Mouse (Mus musculus) adrenal gland, postnatal 25 days (tissue): ENCODE results near the gene Lrrc45. TPM values are rescaled to one million over a fixed set of nuclear protein-coding genes. Genes with fewer than 3 reads are reported as not detected.
A peak's percentile ranks its signal among the peaks of the same experiment; 100 is the strongest.
"Not testable (repeated sequence)": the region's sequence is repeated elsewhere in the genome, so short reads cannot be mapped to it uniquely, and the experiment has no call there.

ENCODE experiments used
- DNase-seq: peaks from one replicate; pipeline ENCODE4 v3.0.0; 2021; ENCODE audit warnings: mixed read lengths
- long read RNA-seq: library from polyadenylated mRNA; stranded (forward); transcript quantifications from one replicate; pipeline ENCODE4 v2.0.0, GENCODE M21; 2021
- total RNA-seq: library from RNA; stranded (reverse); gene quantifications from 2 replicates; pipeline ENCODE4 v1.2.3, GENCODE M21; 2021

Lrrc45 gene
- 40.9 and 46.8 TPM in 2 replicates for total RNA-seq
- long read RNA-seq, transcript Lrrc45-201 (18 exons, 2,492 nt) = major isoform, 34 of 79 reads
- long read RNA-seq, partial matches to known transcripts = 4 of 79 reads
- long read RNA-seq, other reads (novel, unspliced or antisense) = 39 of 79 reads

DNA sequence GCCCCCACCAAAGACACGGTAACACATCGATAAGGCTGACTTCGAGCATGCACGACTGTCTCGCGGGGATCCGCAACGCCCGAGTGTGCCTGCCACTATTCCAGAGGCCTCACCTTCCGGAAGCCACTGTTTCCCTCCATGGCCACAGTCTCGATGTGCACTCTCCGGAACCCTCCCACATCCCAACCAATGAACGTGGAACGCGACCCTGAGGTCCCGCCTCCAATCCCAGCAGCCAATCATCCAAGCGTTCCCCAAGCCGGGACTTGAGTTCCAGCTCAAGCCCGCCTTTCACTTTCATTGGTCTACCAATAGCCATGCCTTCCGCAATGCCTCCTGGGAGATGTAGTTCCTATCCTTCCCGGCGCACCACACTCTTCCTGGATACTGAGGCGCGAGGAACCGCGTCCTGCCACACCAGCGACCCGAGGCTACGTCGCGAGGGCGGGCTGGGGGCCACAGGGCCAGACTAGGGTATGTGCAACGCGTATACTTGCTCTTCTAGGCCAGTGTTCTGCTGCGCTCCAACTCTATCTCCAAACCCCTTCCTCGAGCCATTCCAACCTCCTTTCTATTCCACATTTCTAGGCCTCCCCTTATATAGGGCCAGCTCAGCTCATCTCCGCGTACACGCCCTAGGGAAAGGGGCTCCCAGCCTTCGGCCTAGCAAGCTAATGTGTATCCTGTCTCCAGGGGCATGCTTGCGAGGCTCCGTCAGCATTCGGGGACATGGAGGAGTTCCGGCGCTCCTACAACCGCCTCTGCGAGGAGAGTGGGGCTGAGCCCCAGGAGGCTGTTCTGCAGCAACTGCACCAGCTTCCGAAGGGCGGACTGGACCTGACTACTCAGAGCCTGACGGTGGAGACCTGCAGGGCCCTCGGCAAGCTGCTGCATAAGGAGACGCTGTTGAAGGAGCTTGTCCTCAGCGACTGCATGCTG is at the start of gene Lrrc45, which contains the start of gene Cenpx:
Gene Lrrc45, plus strand, starts transcription at position 346 of the 939 bp plus-strand sequence.
Gene Cenpx, minus strand, starts transcription at position 159 of the 939 bp plus-strand sequence.
- peak; percentile 93 for DNase-seq

DNA sequence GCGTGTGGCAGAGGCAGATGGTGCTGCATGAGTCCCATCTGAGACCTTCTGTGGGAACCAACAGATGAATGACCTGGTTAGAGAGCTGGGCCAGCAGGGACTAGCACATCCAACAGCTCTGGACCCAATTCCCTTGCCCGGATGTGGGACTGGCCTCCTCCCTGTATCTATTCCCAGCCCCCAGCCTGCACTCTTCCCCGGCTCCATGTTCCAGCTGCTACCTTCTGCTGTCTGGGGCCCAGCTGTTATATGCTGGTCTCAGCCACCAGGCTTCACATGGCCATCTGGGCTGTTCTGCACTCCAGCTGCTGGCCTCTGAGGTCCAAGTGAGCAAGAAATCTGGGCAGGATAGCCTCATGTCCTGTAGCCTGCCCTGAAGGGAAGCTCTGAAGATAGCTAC is 48.3 kb upstream of the Lrrc45 start:
- DNase-seq = no peak

DNA sequence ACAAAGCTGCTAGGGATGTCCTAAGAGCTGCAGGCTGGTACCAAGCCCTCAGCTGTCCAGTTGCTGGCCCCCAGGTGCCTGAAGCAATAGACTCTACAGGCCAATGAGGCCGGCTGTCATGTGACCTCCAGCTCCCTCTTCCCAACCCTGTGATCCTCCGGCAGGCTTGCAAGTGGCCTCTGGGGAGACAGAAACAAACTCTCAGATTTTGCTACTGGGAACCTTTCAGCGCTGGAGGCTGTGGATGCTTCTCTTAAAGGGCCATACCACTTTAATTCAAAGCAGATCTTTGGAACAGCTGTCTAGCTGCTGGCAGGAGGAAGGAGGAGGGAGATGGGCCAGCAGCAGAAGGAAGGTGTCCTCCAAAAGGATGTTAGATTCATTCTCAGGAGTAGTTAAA is 47.1 kb upstream of the Lrrc45 start:
- no peak for DNase-seq

GRCm38 (mm10) chr11:120672687-120673593 is 40.8 kb upstream of the Lrrc45 start, which contains the start of gene Aspscr1:
TSS of gene Aspscr1 (plus strand) at chr11:120672973.
- peak; percentile 98 for DNase-seq

DNA sequence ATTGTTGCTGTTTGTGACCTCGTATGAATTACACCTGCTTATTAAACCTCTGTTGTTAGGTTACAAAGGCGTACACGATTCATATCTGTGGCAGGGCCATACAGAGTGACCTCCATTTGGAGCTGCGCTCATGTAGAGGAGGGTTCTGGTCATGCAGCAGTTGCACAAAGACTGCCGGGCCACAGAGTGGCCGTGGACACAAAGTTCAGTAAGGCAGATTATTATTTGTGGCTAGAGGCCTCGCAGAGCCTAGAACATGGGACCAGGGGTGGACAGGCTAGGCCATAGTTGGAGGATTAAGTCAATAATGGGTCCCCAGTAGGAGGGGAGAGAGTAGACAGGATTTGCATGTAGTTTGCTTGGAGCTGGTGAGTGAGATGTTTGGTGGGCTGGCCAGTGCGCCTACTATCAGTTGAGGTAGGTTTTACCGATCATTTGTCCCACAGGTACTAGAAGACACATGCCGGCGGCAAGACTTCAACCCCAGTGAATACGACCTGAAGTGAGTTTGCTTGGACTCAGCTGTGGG is 40.1 kb upstream of the Lrrc45 start:
- DNase-seq = no peak

DNA sequence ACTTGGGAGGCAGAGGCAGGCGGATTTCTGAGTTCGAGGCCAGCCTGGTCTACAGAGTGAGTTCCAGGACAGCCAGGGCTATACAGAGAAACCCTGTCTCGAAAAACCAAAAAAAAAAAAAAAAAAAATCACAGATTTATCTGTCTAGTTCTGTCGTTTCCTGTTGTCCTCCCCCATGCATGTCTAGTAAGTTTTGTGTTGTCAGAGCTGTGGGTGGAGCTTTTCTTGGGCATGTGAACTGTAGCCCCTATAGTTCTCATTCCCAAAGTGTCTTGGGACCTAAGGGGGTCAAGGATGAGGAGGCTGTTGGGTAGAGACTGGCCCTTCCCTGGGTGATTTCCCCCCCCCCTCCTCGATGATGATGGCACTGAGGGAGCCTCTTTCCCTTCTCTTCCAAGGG is 37.9 kb upstream of the Lrrc45 start:
- not testable (repeated sequence) for DNase-seq

GRCm38 (mm10) chr11:120676951-120677350 is 36.8 kb upstream of the Lrrc45 start:
- no peak for DNase-seq

DNA sequence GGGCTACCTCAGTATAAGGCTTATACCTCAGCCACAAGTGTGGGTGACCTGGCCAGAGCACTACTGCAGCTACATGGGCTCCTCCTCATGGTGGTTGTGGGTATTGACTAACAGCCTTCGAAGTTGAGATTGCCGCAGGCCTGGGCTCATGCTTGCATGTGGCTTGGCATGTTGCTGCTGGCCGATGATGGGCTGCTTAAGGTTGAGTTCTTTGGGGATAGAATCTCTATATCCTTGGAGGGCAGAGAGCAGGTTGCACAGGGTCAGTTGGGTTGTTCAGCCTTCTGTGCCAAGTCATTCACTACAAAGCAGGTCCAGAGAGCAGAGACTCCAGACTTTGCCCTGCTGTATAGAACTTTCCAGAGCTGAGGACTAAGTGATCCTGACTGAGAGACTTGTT is 33.8 kb upstream of the Lrrc45 start:
- no peak for DNase-seq

DNA sequence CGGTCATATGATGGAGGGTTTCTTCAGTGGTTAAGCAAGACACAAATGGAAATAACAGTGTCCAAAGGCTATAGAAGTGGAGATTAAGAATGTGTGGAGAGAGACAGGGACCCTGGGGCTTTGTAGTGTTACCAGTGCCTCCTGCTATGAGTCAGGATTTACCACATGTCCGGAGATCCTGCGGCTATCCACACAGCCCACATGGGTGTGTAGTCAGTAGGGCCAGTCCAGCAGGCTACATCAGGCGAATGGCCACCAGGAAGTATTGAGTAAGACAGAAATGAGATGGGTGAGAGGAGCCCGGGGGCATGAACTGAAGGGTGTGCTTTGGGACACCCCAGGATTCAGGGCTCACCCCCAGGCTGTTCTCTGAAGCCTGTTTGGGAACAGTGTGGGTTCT is 31.0 kb upstream of the Lrrc45 start:
- DNase-seq = no peak

GRCm38 (mm10) chr11:120683536-120683935 is 30.2 kb upstream of the Lrrc45 start:
- no peak for DNase-seq

- no peak for DNase-seq
These were observed 29.6 kb upstream of the Lrrc45 start for GRCm38 (mm10) chr11:120684086-120684485.

GRCm38 (mm10) chr11:120684660-120685059 is 29.1 kb upstream of the Lrrc45 start:
- DNase-seq = no peak

DNA sequence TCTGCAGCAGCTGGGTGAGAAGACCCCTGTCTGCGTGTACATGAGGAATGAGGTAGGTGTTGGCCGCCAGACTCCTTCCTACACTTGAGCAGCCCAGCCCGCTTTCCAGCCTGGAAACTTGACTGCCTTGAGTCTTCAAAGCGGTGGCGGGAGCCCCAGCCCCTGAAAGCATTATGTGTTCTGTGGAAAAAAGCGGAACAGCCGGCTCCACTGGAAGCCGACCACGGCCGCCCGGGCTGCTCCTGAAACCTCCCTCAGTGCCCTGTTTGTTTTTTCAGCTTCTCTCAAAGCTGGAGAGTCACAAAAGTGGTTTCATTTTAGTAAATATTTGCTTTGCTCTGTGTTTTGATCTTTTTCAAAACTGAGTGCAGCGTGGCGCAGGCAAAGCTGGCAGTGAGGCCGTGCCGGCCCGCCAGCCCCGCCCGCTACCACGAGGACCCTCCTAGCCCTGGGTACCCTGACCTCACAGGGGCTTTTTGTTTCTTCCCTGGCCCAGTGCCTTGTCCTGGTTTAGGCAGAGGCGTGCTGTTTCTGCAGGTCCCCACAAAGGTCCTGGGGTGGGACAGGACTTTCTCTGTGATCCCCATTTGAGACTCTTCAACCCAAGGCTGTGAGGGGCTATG is 27.0 kb upstream of the Lrrc45 start:
- no peak for DNase-seq

DNA sequence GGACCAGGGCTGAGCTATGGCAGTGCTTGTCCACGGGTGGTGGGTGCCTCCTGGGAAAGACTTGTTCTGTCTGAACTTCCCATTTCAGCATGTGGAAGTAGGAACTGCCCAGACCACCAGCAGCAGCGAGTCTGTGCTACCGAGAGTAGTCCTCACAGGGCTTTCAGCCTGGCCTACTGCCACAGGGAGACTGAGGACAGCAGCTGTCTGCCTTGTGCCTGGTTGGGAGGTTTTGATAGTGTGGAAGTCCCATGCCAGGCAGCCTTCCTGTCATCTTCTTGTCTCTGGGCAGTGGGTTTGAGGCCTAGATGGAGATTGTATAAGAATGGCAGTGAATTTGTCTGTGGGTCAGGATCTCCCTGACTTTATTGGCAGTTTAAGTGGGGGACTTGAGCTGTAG is 24.4 kb upstream of the Lrrc45 start:
- no peak for DNase-seq

- DNase-seq = no peak
These were observed 21.2 kb upstream of the Lrrc45 start for GRCm38 (mm10) chr11:120692471-120693011.

DNA sequence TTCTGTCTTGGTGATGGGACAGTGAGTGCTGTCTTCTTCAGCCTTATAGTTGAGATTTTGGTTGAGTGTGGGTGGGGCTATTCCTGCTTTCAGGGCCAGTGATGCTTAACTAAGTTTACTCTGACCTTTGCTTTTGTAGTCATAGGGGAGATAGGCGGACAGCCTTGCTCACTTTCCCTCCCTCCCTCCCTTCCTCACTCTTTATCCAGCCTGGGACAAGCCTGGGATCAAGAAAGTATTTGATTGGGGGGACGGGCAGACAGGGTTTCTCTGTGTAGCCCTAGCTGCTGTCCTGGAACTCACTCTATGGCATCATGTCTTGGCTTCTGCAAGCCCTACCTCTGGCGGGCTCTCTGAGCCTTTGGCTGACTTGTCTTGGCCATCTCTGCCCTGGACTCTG is 20.3 kb upstream of the Lrrc45 start:
- DNase-seq = no peak

DNA sequence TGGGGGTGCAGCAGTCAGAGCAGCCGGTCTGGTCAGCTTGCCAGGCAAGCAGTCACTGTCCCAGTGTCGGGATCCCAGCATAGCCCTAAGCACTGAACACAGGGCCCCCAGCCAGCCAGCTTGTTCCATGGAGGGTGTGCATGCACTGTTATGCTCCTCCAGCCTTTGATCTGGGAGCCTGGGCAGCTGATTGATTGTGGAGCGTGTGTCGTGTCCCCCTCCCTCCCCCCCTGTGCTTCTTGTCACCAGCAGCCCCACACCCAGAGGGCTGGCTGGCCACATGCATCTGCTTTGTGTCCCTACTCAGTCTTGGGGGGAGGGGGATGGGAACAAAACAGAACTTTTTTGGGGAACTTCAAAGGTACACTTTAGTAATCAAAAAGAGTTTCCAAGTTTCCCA is 18.5 kb upstream of the Lrrc45 start:
- peak; percentile 42 for DNase-seq

DNA sequence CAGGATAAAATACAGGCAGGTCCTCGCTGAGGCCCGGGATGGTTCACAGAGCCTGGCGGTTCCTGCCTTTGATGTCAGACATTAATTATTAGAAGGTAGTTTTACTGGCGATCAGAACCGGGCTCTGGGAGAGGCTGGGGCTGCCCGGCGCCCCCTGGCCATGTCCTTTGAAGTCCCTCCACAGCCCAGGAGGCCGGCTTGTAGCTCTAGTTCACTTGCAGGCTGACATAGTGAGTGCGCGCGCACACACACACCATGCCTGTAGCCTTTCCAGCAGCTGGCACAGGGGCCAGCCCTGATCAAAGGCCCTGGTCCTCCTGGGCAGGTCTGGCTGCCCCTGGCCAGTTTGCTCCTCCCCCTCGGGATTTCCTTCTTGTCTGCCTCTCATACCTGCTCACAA is 18.1 kb upstream of the Lrrc45 start:
- no peak for DNase-seq

DNA sequence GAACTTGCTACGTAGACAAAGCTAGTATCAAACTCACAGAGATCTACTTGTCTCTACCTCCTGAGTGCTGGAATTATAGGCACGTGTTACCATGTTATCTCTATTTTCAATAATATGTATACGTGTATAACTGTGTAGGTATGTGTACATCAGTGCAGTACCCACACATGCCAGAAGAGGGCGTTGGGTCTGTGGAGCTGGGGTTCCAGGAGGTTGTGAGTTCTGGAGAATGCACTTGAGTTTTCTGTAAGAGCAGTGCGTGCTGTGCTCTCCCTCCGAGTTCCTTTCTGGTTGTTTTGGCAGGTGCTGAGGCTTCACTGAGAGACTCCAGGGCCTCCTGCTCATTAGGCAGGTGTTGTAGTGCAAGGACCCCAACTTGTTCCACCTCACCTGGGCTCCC is 17.2 kb upstream of the Lrrc45 start:
- DNase-seq = no peak

- peak; percentile 73 for DNase-seq
These were observed 16.0 kb upstream of the Lrrc45 start for GRCm38 (mm10) chr11:120697741-120698140.

GRCm38 (mm10) chr11:120703696-120704454 is 9.8 kb upstream of the Lrrc45 start:
- DNase-seq = peak; percentile 62
